Mouse (Mus musculus): ENCODE results near the gene Agap1. TPM values are rescaled to one million over a fixed set of nuclear protein-coding genes. Genes with fewer than 3 reads are reported as not detected.

The Agap1 gene
- 108 and 123 TPM in 2 replicates for total RNA-seq (2014; rRNA removed)
- 23.2 and 40.1 TPM in 2 replicates for polyA plus RNA-seq (2015; fragmentation: Nextera tagmentation; extraction: Ambion mirVana)

DNA sequence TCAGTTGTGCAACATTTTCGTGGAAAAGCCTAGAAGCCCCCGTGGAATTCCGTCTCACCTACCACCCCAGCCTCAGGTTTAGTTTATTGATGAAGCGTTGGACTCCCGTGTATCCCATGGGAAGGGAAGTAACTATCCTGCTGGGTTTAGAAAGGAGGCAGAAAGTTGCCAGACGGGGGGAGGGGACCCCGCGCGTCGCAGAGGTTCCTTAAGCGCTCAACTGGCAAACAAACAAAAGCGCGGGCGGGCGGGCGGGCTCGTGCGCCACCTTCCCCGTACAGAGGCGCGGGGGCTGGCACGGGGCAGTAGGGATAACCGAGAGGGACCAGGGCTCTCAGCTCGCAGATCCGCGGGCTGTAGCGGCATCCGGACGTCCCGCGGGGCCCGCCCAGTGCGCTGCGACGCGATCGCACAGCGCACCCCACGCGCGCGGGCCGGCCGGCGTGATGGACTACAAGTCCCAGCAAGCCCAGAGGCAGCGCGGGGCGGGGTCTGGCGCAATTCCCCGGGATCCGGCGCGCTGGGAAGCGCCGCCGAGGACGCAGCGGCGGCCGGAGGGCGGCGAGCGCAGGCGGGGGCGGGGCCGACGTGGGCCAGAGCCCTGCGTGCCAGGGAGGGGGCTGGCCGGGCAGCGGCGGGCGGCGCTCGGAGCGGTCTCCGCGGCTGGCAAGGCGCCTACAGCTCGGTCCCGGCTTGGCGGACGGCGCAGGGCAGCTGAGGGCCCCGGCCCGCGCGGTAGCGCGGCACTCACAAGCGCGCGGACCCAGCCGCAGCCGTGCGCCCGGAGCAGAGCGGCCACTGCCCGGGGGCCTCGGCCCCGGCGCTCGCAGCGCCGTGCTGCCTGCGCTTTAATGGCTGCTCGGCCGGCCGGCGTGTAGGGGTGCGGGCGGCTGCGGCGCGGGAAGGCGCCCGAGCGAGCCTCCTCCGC is at the start of gene Agap1:
Gene Agap1 (plus strand): TSS at position 611 of the 928 bp plus-strand sequence.
- H3K9me3 ChIP-seq (ENCODE audit: low read length) = no peaks in the 10 kb centered on the region
- no peak for TF ChIP-seq CTCF (IDR thresholded peaks at IDR 0.05; ENCODE audit: low read depth)
- no peaks in the 10 kb centered on the region for H3K36me3 ChIP-seq (ENCODE audit: insufficient read depth)
- peak within 1 kb of the TSS; percentile 64 for H3K9ac ChIP-seq
- H3K4me2 ChIP-seq (ENCODE audit: low read depth) = peak within 1 kb of the TSS; percentile 94
- DNase-seq (peak; percentile 94), ATAC-seq (peak; percentile 95)
- H3K4me3 ChIP-seq (ENCODE audit: low read depth, low read length) = peak within 1 kb of the TSS; percentile 87
- H3K27me3 ChIP-seq (ENCODE audit: insufficient read depth, low read length) = no peaks in the 10 kb centered on the region
- H3K27ac ChIP-seq (ENCODE audit: low read depth, low read length) = peak within 1 kb of the TSS; percentile 48; the same call in 1 of the 2 replicates
- H3K4me1 ChIP-seq (ENCODE audit: insufficient read depth) = peaks cover 4% of the 10 kb centered on the region; the same call in 1 of the 2 replicates
- WGBS = under 1% methylated on average over 106 of the region's 118 CpGs

DNA sequence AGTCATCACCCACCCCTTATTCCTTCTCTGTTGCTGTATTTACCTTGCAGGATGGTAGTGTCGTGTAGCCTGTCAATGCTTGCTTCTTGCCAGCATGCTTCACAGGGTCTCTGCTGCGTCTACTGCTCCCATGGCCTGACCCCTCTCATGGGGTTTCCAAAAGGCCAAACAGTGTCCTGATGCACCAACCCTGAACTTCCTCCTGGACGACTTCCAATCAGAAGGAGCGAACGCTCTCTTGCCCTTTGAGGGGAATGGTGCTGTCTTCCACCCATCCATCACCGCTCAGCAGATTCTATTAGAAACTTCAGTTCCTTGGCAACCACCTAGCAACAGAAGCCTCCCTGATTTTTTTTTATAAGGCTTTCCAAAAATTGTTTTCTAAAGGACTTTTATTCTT is 48.6 kb upstream of the Agap1 start:
- 71% methylated on average over 6 of the region's 6 CpGs for WGBS
- no peak for ATAC-seq
- no peak overlapping the region for H3K4me3 ChIP-seq (ENCODE audit: low read depth, low read length)
- no peak overlapping the region for H3K9ac ChIP-seq
- H3K36me3 ChIP-seq (ENCODE audit: insufficient read depth) = no peaks in the 10 kb centered on the region
- H3K4me2 ChIP-seq (ENCODE audit: low read depth) = no peak overlapping the region
- peak; percentile 11 for DNase-seq
- no peaks in the 10 kb centered on the region for H3K4me1 ChIP-seq (ENCODE audit: insufficient read depth)
- H3K9me3 ChIP-seq (ENCODE audit: low read length) = no peaks in the 10 kb centered on the region
- no peak for TF ChIP-seq CTCF (IDR thresholded peaks at IDR 0.05; ENCODE audit: low read depth)
- no peaks in the 10 kb centered on the region for H3K27me3 ChIP-seq (ENCODE audit: insufficient read depth, low read length)
- no peak overlapping the region for H3K27ac ChIP-seq (ENCODE audit: low read depth, low read length)

DNA sequence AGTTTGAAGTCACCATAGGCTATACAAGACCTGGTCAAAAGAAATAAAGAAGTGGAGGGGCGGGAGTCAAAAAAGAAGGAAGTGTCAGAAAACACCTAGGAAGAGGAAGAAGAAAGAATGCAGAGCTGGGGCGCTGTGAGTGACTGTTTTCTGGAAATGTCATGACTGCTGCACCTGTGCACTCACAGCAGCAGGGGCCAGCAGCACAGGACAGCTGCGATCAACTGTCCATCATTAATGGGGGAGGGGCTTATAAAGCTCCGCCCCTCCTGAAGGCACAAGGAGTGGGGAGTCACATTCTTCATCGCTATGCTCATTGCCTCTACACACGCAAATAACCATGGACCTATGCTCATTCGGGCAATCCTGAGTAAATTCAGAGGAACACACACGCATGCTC is 46.6 kb upstream of the Agap1 start:
- Histone ChIP-seq H3K27ac (ENCODE audit: low read depth, low read length) (no peak overlapping the region), H3K4me2 (ENCODE audit: low read depth) (no peak overlapping the region), H3K4me3 (ENCODE audit: low read depth, low read length) (no peak overlapping the region), H3K36me3 (ENCODE audit: insufficient read depth) (no peaks in the 10 kb centered on the region), H3K9me3 (ENCODE audit: low read length) (no peaks in the 10 kb centered on the region), H3K9ac (no peak overlapping the region), H3K27me3 (ENCODE audit: insufficient read depth, low read length) (no peaks in the 10 kb centered on the region), H3K4me1 (ENCODE audit: insufficient read depth) (no peaks in the 10 kb centered on the region)
- TF ChIP-seq CTCF (IDR thresholded peaks at IDR 0.05; ENCODE audit: low read depth) = no peak
- DNase-seq (no peak), ATAC-seq (no peak)
- WGBS = 84% methylated on average over 8 of the region's 8 CpGs

DNA sequence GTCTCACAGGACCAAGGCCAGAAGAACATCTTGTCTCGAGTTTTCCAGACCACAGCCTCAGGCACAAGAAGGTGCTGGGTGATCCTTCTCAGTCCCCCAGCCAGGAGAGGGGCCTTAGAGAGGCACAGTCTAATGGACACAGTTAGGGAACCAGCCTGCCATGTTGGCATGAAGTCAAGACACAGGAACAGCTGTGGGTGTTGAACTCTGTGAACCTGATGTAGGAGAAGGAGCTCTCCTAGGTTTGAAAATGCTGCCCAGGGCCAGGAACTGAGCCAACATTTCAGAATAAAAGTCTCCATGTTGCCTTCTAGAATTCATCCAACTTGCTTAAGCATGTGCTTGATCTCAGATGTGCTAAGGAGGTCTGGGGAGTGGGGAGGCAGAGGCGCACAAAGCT is 41.5 kb upstream of the Agap1 start:
- no peaks in the 10 kb centered on the region for H3K9me3 ChIP-seq (ENCODE audit: low read length)
- H3K36me3 ChIP-seq (ENCODE audit: insufficient read depth) = no peaks in the 10 kb centered on the region
- ATAC-seq (no peak), DNase-seq (no peak)
- no peak for TF ChIP-seq CTCF (IDR thresholded peaks at IDR 0.05; ENCODE audit: low read depth)
- H3K4me2 ChIP-seq (ENCODE audit: low read depth) = no peak overlapping the region
- no peak overlapping the region for H3K4me3 ChIP-seq (ENCODE audit: low read depth, low read length)
- H3K9ac ChIP-seq = no peak overlapping the region
- H3K4me1 ChIP-seq (ENCODE audit: insufficient read depth) = no peaks in the 10 kb centered on the region
- 73% methylated on average over 2 of the region's 2 CpGs for WGBS
- no peak overlapping the region for H3K27ac ChIP-seq (ENCODE audit: low read depth, low read length)
- no peaks in the 10 kb centered on the region for H3K27me3 ChIP-seq (ENCODE audit: insufficient read depth, low read length)

DNA sequence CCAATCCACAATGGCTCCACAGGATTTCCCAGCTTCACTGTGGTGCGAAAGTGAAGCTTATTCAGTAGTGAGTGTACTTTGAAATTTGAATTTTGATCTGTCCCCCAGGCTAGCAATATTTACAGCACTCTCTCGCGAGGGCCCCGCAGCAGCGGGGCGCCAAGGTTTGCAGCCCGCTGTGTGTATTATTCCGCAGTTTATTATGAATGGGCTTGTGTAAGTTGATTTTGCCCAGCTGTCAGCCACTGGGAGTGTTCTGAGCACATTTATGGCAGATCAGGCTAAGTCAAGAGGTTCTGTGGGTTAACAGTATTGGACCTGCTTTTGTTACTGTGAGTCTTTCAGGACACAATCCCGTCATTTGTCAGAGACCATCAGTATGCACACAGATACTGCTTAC is 40.0 kb upstream of the Agap1 start:
- no peaks in the 10 kb centered on the region for H3K4me1 ChIP-seq (ENCODE audit: insufficient read depth)
- DNase-seq (no peak), ATAC-seq (no peak)
- no peak for TF ChIP-seq CTCF (IDR thresholded peaks at IDR 0.05; ENCODE audit: low read depth)
- no peak overlapping the region for H3K9ac ChIP-seq
- no peak overlapping the region for H3K4me2 ChIP-seq (ENCODE audit: low read depth)
- no peak overlapping the region for H3K4me3 ChIP-seq (ENCODE audit: low read depth, low read length)
- H3K27ac ChIP-seq (ENCODE audit: low read depth, low read length) = no peak overlapping the region
- no peaks in the 10 kb centered on the region for H3K9me3 ChIP-seq (ENCODE audit: low read length)
- H3K27me3 ChIP-seq (ENCODE audit: insufficient read depth, low read length) = no peaks in the 10 kb centered on the region
- no peaks in the 10 kb centered on the region for H3K36me3 ChIP-seq (ENCODE audit: insufficient read depth)
- WGBS = 73% methylated on average over 9 of the region's 9 CpGs

DNA sequence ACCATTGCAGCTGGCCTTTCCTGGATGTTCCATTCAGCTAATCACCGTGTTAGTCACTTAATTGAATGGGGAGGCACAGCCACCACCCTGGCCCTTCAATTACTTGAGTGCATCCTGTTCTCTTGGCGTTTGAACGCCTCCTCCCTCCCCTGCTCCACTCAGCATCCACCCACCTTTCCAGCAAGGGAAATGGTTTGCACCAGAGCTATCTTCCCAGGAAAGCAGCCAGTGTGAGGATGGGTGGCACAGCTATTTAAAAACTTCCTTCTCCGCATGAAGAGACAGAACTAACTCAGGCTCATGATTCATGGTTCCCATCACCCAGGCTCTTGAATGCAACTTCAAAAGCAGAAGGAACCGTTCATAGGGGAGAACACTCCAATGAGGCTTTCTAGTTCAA is 37.7 kb upstream of the Agap1 start:
- Histone ChIP-seq H3K36me3 (ENCODE audit: insufficient read depth) (no peaks in the 10 kb centered on the region), H3K4me3 (ENCODE audit: low read depth, low read length) (no peak overlapping the region), H3K4me1 (ENCODE audit: insufficient read depth) (no peaks in the 10 kb centered on the region), H3K27me3 (ENCODE audit: insufficient read depth, low read length) (no peaks in the 10 kb centered on the region), H3K27ac (ENCODE audit: low read depth, low read length) (no peak overlapping the region), H3K9ac (no peak overlapping the region), H3K9me3 (ENCODE audit: low read length) (no peaks in the 10 kb centered on the region), H3K4me2 (ENCODE audit: low read depth) (no peak overlapping the region)
- DNase-seq (no peak), ATAC-seq (no peak)
- WGBS = 41% methylated on average over 5 of the region's 5 CpGs
- no peak for TF ChIP-seq CTCF (IDR thresholded peaks at IDR 0.05; ENCODE audit: low read depth)

GRCm38 (mm10) chr1:89420642-89421041 is 34.0 kb upstream of the Agap1 start:
- DNase-seq = no peak

More at GRCm38 (mm10) chr1:89420642-89421041, 34.0 kb upstream of the Agap1 start:
- no peak for TF ChIP-seq CTCF (IDR thresholded peaks at IDR 0.05; ENCODE audit: low read depth)
- Histone ChIP-seq H3K4me1 (ENCODE audit: insufficient read depth) (no peaks in the 10 kb centered on the region), H3K9ac (no peak overlapping the region), H3K27me3 (ENCODE audit: insufficient read depth, low read length) (no peaks in the 10 kb centered on the region), H3K36me3 (ENCODE audit: insufficient read depth) (no peaks in the 10 kb centered on the region), H3K4me3 (ENCODE audit: low read depth, low read length) (no peak overlapping the region), H3K4me2 (ENCODE audit: low read depth) (no peak overlapping the region), H3K9me3 (ENCODE audit: low read length) (no peaks in the 10 kb centered on the region), H3K27ac (ENCODE audit: low read depth, low read length) (no peak overlapping the region)
- no peak for ATAC-seq
- WGBS = 60% methylated on average over 11 of the region's 11 CpGs

Measured in forebrain, postnatal 0 days (tissue).